Mouse (Mus musculus) cortical plate, adult 2 months (tissue): Measurements from ENCODE around the gene Eif5a.

ENCODE experiments used
- CTCF ChIP-seq: fragments of 200-500 bp; IDR thresholded peaks from 2 replicates; pipeline ENCODE4 v1.5.1; 2011; ENCODE audit warnings: mild to moderate bottlenecking, control low read depth, low read length; ENCODE audit not compliant: insufficient read depth; ENCODE audit errors: extremely low read depth
- POLR2A ChIP-seq: fragments of 200-500 bp; IDR thresholded peaks from 2 replicates; pipeline ENCODE4 v1.6.1; 2011; ENCODE audit warnings: mild to moderate bottlenecking, low read length, control low read depth; ENCODE audit not compliant: insufficient read depth; ENCODE audit errors: extremely low read depth

GRCm38 (mm10) chr11:69937385-69937784 lies 15.6 kb upstream of the Eif5a start:
- TF ChIP-seq CTCF (no peak), POLR2A (no peak)
